In genomic region chr7:132701412-132701811, GRCm38 (mm10) we compare ENCODE assay signal across 13 mouse cellular contexts.
"Had no signal": no experiment of that assay in that cellular context is flagged by ENCODE, and none has a peak within 500 bp of the region (broad histone marks: within the 10 kb centered on the region; RNA-seq: fewer than 3 reads in every experiment).

No protein-coding gene starts in this region.

- DNase-seq: kidney, postnatal 10 days; kidney, postnatal 4 days; thymus, postnatal 36 days had no signal

- H3K9me3 ChIP-seq: limb, embryonic 15.5 days; liver, embryonic 12.5 days; midbrain, embryonic 12.5 days; neural tube, embryonic 15.5 days had no signal

- H3K27ac ChIP-seq: limb, embryonic 15.5 days; liver, embryonic 12.5 days; macrophage; midbrain, embryonic 12.5 days; neural tube, embryonic 15.5 days had no signal

- ATAC-seq: inflammation-experienced regulatory T-cells, adult 6 months; intestine, postnatal 0 days; liver, embryonic 12.5 days; midbrain, embryonic 16.5 days had no signal

- H3K4me1 ChIP-seq: midbrain, embryonic 12.5 days; neural tube, embryonic 15.5 days had no signal

- H3K9ac ChIP-seq: limb, embryonic 15.5 days; liver, embryonic 12.5 days; midbrain, embryonic 12.5 days; neural tube, embryonic 15.5 days had no signal

- H3K36me3 ChIP-seq: limb, embryonic 15.5 days; liver, embryonic 12.5 days; midbrain, embryonic 12.5 days; neural tube, embryonic 15.5 days had no signal

- H3K4me2 ChIP-seq: limb, embryonic 15.5 days; liver, embryonic 12.5 days; midbrain, embryonic 12.5 days; neural tube, embryonic 15.5 days had no signal

- H3K27me3 ChIP-seq: limb, embryonic 15.5 days; liver, embryonic 12.5 days; megakaryocyte, embryonic 14.5 days; midbrain, embryonic 12.5 days; neural tube, embryonic 15.5 days had no signal

- H3K4me3 ChIP-seq: left cerebral cortex, adult 2 months; limb, embryonic 15.5 days; liver, embryonic 12.5 days; megakaryocyte, embryonic 14.5 days; midbrain, embryonic 12.5 days; neural tube, embryonic 15.5 days had no signal
